Mouse (Mus musculus) kidney, adult 2 months (tissue): ENCODE measurements at regions not wholly inside any gene's neighbourhood (a gene's known extent, or its start where the extent isn't known, plus 50 kb on each side); places are given as distances from the start of the nearest gene placed in this dataset.

ENCODE experiments used
- CTCF ChIP-seq: fragments of 200-500 bp; conservative IDR thresholded peaks from 2 replicates; pipeline ENCODE4 v1.5.1; 2011; ENCODE audit warnings: low read depth, mild to moderate bottlenecking, control low read depth, low read length, moderate library complexity, mixed read lengths; ENCODE audit not compliant: insufficient read depth, insufficient read length
- POLR2A ChIP-seq: fragments of 200-500 bp; IDR thresholded peaks from one replicate; pipeline ENCODE4 v1.6.1; 2011; ENCODE audit warnings: low read depth, low read length, control low read depth

DNA sequence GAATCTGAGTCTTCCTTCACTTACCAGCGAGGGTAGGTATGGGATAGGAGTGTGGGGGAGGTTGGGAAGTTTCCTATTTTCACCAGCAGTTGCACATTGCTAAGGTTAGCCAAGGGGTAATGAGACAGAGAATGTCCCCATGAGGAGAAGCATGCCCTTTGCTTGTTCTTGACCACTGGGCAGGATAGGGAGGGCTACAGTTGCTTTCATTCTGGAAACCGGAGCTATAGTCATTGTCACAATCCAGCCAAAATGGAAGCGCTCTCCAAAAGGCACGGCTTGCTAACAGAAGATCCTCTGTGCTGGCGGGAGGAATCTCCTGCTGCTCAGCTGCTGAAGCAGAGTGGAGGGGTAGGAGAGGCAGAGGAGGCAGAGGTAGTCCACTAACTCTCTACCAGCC lies 79.1 kb upstream of the Cntn1 start:
- TF ChIP-seq POLR2A = no peak
- TF ChIP-seq CTCF = no peak
